Mouse (Mus musculus) splenic B cell, adult 2 months (primary cell): ENCODE measurements around the gene Wdr43.
A peak's percentile ranks its signal among the peaks of the same experiment; 100 is the strongest.

ENCODE experiments used
- DNase-seq: peaks from one replicate; pipeline ENCODE4 v3.0.0-alpha.2; 2011; ENCODE audit warnings: low read depth, low spot score
- H3K27me3 ChIP-seq: 2 replicates; pipeline ENCODE4 v1.6.1; 2012; ENCODE audit warnings: mild to moderate bottlenecking, low read length, moderate library complexity, mixed read lengths; ENCODE audit not compliant: control insufficient read depth, poor library complexity, insufficient read depth, severe bottlenecking
- H3K36me3 ChIP-seq: 2 replicates; pipeline ENCODE4 v1.6.1; 2012; ENCODE audit warnings: mild to moderate bottlenecking, low read length, moderate library complexity, mixed read lengths; ENCODE audit not compliant: control insufficient read depth, poor library complexity, insufficient read depth, severe bottlenecking

Wdr43 gene

DNA sequence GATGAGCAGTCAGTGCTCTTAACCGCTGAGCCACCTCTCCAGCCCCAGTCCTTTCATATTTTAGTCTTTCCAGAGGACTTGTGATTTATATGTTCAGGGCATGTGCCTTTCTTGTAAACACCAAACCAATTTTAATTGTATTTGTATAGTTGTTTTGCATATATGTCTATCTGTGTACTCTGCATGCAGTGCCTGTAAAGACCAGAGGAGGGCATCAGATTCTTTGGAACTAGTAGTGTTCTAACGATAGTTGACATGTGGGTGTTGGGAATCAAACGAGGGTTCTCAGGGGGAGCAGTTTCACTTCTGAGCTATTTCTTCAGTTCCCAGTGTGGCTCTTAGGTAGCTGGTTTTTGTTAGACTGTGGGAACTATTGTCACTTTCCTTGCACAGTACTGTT is 26.5 kb downstream of the Wdr43 start:
- Histone ChIP-seq H3K27me3 (no peaks in the 10 kb centered on the region), H3K36me3 (peaks cover 10% of the 10 kb centered on the region; the same call in 1 of the 2 replicates)
- peak; percentile 15 for DNase-seq

DNA sequence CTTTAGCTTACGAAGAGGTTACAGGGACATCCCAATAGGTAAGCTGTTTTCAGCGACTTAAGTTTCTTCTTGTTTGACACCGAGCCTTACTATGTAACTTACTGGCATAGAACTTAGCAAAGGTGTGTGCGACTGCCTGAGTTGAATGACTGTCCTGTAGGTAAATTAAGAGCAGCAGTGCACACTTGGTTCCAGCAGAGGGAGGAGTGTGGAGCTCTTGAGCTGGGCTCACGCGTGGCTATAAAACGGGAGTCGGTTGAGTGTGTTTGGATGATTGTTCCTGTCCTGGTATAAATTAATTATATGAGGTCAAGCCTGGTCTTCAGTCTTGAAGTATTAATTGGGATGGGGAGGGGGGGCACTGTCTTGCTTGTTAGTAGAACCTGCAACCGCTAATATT is 34.3 kb downstream of the Wdr43 start:
- H3K27me3 ChIP-seq, result no peaks in the 10 kb centered on the region
- no peak for DNase-seq
- peaks cover 11% of the 10 kb centered on the region for H3K36me3 ChIP-seq

DNA sequence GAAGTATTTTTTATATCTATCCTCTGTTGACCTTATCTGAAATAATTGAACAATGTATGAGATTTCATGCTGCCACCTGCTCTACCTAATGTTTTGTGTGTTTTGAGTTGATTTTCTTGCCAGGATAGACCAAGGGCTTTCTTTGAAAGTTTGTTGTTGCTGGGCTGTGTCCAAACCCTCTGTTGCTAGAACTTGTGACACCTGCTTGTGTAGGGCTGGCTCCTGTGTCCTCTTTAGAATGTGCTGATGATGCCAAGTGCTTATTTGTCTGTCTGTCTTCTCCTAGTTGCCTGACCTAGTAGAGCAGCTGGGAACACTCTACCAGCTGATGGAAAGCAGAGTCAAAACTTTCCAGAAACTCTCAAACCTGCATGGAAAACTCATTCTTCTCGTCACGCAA is 36.8 kb downstream of the Wdr43 start:
- no peak for DNase-seq
- no peaks in the 10 kb centered on the region for H3K27me3 ChIP-seq
- H3K36me3 ChIP-seq, result peaks cover 5% of the 10 kb centered on the region; the same call in 1 of the 2 replicates

DNA sequence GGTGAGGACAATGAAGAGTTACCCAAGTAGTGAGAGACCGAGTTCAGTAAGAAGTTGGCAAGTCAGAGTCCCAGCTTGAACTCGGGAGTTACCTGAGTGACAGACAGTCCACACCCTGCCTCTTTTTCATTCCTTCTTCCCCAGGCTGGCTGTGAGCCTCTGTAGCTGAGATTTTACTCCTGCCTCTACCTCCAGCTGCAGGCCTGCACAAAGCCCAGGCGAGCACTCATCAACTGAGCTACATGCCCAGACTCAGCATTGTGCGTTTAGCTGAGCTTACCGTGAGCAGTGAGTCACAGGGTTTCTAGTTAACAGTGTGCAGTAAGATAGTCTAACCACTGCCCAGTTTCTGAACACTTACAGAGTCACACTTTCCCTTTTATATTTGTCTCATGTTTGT is 37.2 kb downstream of the Wdr43 start:
- DNase-seq, result no peak
- Histone ChIP-seq H3K27me3 (no peaks in the 10 kb centered on the region), H3K36me3 (peaks cover 5% of the 10 kb centered on the region; the same call in 1 of the 2 replicates)

DNA sequence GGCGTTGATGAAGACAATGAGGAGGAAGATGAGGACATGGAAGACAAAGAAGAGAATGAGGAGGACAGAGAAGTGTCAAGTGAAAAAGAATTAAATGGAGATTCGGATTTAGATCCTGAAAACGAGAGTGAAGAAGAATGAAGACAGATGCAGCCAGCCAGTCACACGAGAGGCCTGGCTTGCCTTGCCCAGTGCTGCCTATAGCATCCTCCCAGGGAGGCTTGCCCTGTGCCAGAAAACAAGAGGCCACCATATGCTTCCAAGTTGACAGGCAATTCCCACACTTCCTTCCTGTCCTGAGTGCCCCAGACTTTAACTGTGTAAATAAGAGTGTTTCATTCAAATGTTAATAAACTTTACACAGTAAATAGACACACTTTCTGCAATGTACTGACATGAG is 41.8 kb downstream of the Wdr43 start:
- DNase-seq, result no peak
- H3K27me3 ChIP-seq, result no peaks in the 10 kb centered on the region
- peaks cover 5% of the 10 kb centered on the region; the same call in 1 of the 2 replicates for H3K36me3 ChIP-seq

DNA sequence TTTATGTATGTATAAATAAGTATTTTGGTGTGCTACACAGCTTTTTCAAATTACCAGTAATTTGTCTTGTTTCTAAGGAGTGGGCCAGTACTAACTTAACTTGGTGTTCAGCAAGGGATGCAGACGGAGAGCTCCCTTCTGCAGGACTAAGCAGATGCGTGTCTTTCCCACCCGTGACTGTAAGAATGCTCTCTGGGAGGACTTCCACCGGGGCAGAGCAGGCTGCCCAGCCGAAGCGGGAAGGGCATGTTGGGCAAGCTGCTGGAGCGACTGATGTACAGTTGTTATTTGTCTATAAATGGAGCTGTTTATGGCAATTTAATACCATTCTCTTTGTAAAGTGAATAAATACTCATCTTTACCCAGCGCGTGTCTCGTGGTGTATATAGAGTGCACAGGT is 43.0 kb downstream of the Wdr43 start:
- no peak for DNase-seq
- H3K36me3 ChIP-seq, result peaks cover 5% of the 10 kb centered on the region; the same call in 1 of the 2 replicates
- H3K27me3 ChIP-seq, result no peaks in the 10 kb centered on the region

DNA sequence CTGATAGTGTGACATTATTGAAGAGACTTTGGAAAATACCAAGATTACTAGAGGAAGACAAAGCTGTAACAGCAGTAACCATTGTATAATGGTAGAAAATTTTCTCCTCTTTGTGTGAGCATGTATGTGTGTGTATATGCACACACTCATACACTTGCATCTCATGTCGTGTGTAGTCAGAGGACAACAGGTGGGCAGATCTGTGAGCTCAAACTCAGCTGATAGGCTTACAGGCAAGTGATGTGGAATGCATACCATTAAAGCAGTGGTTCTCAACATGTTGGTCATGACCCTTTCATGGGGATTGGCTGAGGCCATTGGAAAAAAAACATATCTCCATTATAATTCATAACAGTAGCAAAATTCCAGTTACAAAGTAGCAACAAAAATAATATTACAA is 44.7 kb downstream of the Wdr43 start:
- H3K36me3 ChIP-seq, result 0 out of 2 replicates have a peak, but pooled peaks cover 1% of the 10 kb centered on the region
- no peak for DNase-seq

DNA sequence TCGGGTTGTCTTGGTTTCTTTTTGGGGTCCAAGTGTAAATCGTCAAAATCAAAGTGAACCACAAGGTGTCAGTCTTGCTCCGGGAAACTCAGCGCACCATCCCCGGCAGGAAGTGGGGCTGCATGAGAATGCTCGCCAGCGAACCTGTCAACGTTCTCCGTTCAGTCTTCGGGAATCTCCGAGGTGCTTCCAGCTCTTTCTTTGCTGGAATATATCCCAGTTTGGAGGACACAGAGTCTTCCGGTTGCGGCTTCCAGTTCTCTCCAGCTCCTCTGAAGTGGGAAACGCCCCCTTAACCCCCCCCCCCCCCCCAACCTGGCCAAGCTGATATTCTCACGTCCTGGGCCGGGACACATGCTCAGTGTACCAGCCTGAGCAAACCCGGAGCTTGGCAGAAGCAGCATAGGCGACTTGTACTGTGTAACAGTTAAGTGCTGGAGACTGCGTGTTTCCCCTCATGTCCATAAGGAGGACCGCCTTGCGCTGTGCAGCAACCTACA is 47.1 kb downstream of the Wdr43 start:
- DNase-seq, result peak; percentile 78
- Histone ChIP-seq H3K36me3 (0 out of 2 replicates have a peak, but pooled peaks cover 1% of the 10 kb centered on the region), H3K27me3 (no peaks in the 10 kb centered on the region)

More for the DNA sequence above, 44.7 kb downstream of the Wdr43 start:
- H3K27me3 ChIP-seq, result no peaks in the 10 kb centered on the region

DNA sequence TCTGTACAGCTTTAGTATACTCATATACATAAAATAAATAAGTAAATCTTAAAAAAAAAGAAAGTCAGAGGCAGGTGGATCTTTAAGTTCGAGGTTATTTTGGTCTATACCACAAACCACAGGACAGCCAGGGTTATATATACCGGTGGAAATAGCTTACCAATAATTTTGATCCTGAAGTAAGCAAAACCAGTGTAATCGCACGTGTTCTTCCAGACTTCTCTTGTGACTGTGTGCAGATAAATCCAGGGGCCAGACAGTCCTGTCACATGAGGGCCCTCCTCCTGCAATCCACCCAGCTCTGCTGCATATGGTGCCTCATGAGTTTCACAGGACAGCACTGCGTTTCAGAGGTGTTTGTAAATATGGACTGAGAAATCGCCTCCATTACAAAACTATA is 47.8 kb downstream of the Wdr43 start:
- Histone ChIP-seq H3K27me3 (no peaks in the 10 kb centered on the region), H3K36me3 (no peaks in the 10 kb centered on the region)
- DNase-seq, result no peak

DNA sequence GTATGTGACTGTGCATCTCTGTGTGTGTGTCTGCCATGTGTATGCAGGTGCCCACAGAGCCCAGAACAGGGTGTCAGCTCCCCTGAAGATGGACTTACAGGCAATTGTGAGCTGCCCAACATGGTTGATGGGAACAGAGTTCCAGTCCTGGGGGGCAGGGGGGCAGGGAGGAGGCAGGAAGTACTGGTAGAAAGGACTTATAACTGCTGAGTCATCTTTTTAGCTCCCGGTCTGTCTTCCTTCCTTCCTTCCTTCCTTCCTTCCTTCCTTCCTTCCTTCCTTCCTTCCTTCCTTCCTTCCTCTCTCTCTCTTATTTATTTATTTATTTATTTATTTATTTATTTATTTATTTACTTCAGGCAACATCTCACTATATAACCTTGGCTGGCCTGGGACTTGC is 48.5 kb downstream of the Wdr43 start:
- H3K27me3 ChIP-seq, result no peaks in the 10 kb centered on the region
- H3K36me3 ChIP-seq, result no peaks in the 10 kb centered on the region
- no peak for DNase-seq

DNA sequence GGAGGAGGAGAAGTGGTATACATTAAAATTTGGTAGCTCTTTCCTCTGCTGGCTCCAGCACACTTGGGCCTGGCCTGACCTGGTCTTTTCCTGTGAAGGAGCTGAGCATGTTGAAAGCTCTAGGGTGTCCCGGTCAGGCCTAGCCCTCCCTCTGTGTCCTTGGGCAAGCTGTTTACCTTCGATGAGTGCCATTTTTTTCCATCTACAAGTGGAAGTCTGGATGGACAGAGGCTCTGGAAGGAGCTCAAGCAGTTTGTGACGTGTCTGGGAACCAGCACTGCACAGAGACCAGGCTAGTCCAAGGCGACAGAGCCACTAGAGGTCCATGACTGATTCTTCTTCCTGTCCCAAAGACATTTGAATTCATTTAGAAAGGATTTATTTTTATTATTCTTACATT is 49.5 kb downstream of the Wdr43 start:
- no peaks in the 10 kb centered on the region for H3K27me3 ChIP-seq
- no peaks in the 10 kb centered on the region for H3K36me3 ChIP-seq
- DNase-seq, result no peak

DNA sequence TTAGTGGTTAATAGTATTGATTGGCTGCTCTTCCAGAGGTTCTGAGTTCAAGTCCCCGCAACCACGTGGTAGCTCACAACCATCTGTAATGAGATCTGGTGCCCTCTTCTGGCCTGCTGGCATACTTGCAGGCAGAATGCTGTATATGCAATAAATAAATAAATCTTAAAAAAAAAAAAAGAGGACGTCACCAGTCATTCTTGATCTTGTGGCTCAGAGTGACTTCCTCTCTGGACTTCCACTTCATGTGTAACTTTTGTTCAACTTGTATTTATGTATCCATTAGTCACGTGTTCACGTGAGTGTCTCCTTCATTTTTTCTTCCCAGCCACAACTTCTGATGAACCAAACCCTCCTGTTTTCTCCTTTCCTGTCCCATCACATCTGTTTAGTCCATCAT is 53.8 kb downstream of the Wdr43 start:
- H3K36me3 ChIP-seq, result no peaks in the 10 kb centered on the region
- H3K27me3 ChIP-seq, result no peaks in the 10 kb centered on the region
- DNase-seq, result peak; percentile 34

DNA sequence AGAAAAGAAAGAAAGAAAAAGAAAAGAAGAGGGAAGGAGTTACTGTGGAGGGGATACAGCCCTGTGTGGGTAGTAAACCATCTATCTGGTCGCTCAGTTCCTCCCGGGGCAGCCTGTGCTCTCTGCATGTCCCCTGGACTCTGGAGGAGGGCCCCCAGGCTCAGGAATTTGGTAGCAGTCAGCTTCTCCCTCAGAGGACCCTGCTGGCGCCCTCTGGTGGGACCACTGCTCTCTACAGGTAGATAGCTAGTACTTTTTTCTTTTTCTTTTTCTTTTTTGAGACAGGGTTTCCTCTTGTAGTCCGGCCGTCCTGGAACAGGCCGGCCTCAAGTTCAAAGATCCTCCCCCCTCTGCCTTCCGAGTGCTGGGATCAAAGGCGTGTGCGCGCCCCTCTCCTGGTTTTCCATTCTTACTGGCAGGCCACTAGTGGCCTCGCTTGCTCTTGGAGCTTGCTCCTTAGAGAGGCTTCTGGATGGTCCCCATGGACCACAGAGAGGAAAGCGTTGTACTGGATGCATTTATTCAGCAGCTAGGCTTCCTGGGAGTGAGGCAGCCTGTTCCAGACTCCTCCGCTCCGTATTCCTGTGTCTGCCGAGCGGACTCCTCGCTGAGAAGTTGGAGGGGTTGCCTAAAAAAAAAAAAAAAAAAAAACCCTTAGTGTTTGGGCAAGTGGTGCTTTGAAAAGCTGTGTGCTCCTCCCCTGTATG is 56.3 kb downstream of the Wdr43 start:
- DNase-seq, result peak; percentile 58
- H3K27me3 ChIP-seq, result no peaks in the 10 kb centered on the region
- no peaks in the 10 kb centered on the region for H3K36me3 ChIP-seq

DNA sequence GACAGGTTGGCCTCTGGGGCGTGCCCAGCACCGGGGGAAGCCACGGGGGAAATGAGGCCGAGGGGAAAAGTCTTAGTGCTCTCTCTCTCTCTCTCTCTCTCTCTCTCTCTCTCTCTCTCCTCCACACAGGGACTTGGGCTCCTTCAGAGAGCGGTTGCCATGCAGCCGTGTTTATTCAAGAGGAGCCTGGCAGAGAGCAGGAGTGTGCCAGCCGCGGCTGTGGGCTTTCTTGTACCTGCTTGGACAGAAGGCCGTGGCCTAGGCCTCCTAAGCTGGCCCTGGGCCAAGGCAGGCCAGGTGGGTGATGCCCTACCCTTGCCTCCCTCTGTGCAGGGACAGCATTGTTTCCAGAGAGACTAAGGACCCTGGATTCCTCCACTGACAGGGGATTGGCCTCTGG is 57.4 kb downstream of the Wdr43 start, which contains the start of gene Togaram2:
TSS of gene Togaram2 (plus strand) at position 170 of the 400 bp plus-strand sequence.
- H3K27me3 ChIP-seq, result no peaks in the 10 kb centered on the region
- DNase-seq, result no peak
- no peaks in the 10 kb centered on the region for H3K36me3 ChIP-seq

DNA sequence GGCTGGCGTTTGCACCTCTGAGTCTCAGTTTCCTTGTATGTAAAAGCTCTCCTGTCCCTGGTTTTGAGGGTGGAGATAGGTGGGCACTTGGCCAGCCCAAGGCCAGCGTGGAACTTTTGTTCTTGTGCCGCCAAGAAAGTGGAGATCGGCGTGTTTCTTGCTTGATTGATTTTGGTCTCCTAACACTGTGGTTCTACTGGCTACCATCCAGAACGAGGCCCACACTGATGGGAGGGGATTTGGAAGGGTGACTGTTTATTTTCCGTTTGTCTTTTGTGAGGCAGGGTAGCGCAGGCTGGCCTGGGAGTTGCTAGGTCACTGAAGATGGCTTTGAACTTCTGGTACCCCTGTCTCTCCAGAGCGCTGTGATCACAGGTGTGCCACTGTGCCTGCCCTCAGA is 58.2 kb downstream of the Wdr43 start:
- Histone ChIP-seq H3K36me3 (no peaks in the 10 kb centered on the region), H3K27me3 (no peaks in the 10 kb centered on the region)
- no peak for DNase-seq

DNA sequence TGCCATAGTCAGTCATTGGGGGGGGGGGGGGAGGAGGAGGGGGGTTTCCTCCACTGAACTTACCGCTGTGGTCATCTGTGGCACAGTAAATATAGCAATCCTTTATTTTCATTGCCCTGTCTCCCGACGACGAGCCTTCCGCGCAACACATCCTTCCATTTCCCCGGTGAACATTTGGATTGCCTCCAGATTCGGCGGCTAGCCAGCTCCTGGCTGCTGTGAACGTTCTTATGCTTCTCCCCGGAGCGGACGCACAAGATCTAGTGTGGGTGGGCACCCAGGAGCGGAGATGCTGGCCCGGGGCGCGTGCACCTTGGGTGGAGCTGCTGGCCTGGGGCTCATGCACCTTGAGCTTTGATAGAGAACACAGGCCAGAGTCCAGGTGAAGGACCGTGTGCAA is 59.2 kb downstream of the Wdr43 start:
- Histone ChIP-seq H3K27me3 (no peaks in the 10 kb centered on the region), H3K36me3 (no peaks in the 10 kb centered on the region)
- no peak for DNase-seq
